Mouse (Mus musculus): Measurements from ENCODE around the gene Eno1. TPM values are rescaled to one million over a fixed set of nuclear protein-coding genes. Genes with fewer than 3 reads are reported as not detected.

Eno1 gene
- total and polyA plus RNA-seq, 2 experiments from 2014 or later, result 525 to 1,074 TPM

- H3K27me3 ChIP-seq (ENCODE audit: control insufficient read depth, insufficient read depth, low read length), result no peaks in the 10 kb centered on the region
- ATAC-seq (ENCODE audit: insufficient read depth, low read depth) (no peak), DNase-seq (ENCODE audit: low spot score) (no peak)
- H3K4me1 ChIP-seq (ENCODE audit: control insufficient read depth, insufficient read depth), result no peaks in the 10 kb centered on the region
- peaks cover 56% of the 10 kb centered on the region for H3K36me3 ChIP-seq (replicated peaks; ENCODE audit: control insufficient read depth, insufficient read depth, low read length)
- peak overlapping the region; percentile 44 for H3K27ac ChIP-seq (ENCODE audit: low read depth)
- H3K4me2 ChIP-seq (ENCODE audit: low read depth, low read length), result no peak overlapping the region
- H3K9me3 ChIP-seq (replicated peaks; ENCODE audit: control insufficient read depth, low read length), result no peaks in the 10 kb centered on the region
- no peak overlapping the region for H3K9ac ChIP-seq (replicated peaks; ENCODE audit: low read depth, low read length)
- 55% methylated on average over 18 of the region's 18 CpGs for WGBS
- no peak overlapping the region for H3K4me3 ChIP-seq (ENCODE audit: low read depth, low read length)
- no peak for TF ChIP-seq EP300 (IDR thresholded peaks at IDR 0.05; ENCODE audit: low read depth)
- no peak for TF ChIP-seq CTCF (IDR thresholded peaks at IDR 0.05; ENCODE audit: low read depth)
Observed at GRCm38 (mm10) chr4:150250549-150251422, 14.3 kb downstream of the Eno1 start.

GRCm38 (mm10) chr4:150254416-150254815 lies 17.9 kb downstream of the Eno1 start:
- Histone ChIP-seq H3K9ac (replicated peaks; ENCODE audit: low read depth, low read length) (no peak overlapping the region), H3K36me3 (replicated peaks; ENCODE audit: control insufficient read depth, insufficient read depth, low read length) (peaks cover 21% of the 10 kb centered on the region), H3K27ac (ENCODE audit: low read depth) (no peak overlapping the region), H3K4me1 (ENCODE audit: control insufficient read depth, insufficient read depth) (peaks cover 15% of the 10 kb centered on the region), H3K4me2 (ENCODE audit: low read depth, low read length) (no peak overlapping the region), H3K9me3 (replicated peaks; ENCODE audit: control insufficient read depth, low read length) (no peaks in the 10 kb centered on the region), H3K27me3 (ENCODE audit: control insufficient read depth, insufficient read depth, low read length) (no peaks in the 10 kb centered on the region), H3K4me3 (ENCODE audit: low read depth, low read length) (no peak overlapping the region)
- WGBS, result 57% methylated on average over 4 of the region's 4 CpGs
- ATAC-seq (ENCODE audit: insufficient read depth, low read depth), result no peak
- TF ChIP-seq EP300 (IDR thresholded peaks at IDR 0.05; ENCODE audit: low read depth) (no peak), CTCF (IDR thresholded peaks at IDR 0.05; ENCODE audit: low read depth) (no peak)
- no peak for DNase-seq (ENCODE audit: low spot score)

- no peak for TF ChIP-seq CTCF (IDR thresholded peaks at IDR 0.05; ENCODE audit: low read depth)
- no peak for TF ChIP-seq EP300 (IDR thresholded peaks at IDR 0.05; ENCODE audit: low read depth)
- no peaks in the 10 kb centered on the region for H3K9me3 ChIP-seq (replicated peaks; ENCODE audit: control insufficient read depth, low read length)
- WGBS, result 86% methylated on average over 7 of the region's 7 CpGs
- no peak overlapping the region for H3K9ac ChIP-seq (replicated peaks; ENCODE audit: low read depth, low read length)
- H3K4me2 ChIP-seq (ENCODE audit: low read depth, low read length), result no peak overlapping the region
- peaks cover 15% of the 10 kb centered on the region for H3K4me1 ChIP-seq (ENCODE audit: control insufficient read depth, insufficient read depth)
- H3K27ac ChIP-seq (ENCODE audit: low read depth), result no peak overlapping the region
- H3K4me3 ChIP-seq (ENCODE audit: low read depth, low read length), result no peak overlapping the region
- no peaks in the 10 kb centered on the region for H3K27me3 ChIP-seq (ENCODE audit: control insufficient read depth, insufficient read depth, low read length)
- H3K36me3 ChIP-seq (replicated peaks; ENCODE audit: control insufficient read depth, insufficient read depth, low read length), result peaks cover 13% of the 10 kb centered on the region
- DNase-seq (ENCODE audit: low spot score) (no peak), ATAC-seq (ENCODE audit: insufficient read depth, low read depth) (no peak)
Observed at GRCm38 (mm10) chr4:150255181-150255580, 18.7 kb downstream of the Eno1 start.

- Histone ChIP-seq H3K4me2 (ENCODE audit: low read depth, low read length) (no peak overlapping the region; the same call in 1 of the 2 replicates), H3K4me1 (ENCODE audit: control insufficient read depth, insufficient read depth) (peaks cover 15% of the 10 kb centered on the region), H3K9me3 (replicated peaks; ENCODE audit: control insufficient read depth, low read length) (no peaks in the 10 kb centered on the region), H3K4me3 (ENCODE audit: low read depth, low read length) (no peak overlapping the region), H3K27ac (ENCODE audit: low read depth) (peak overlapping the region; percentile 36), H3K9ac (replicated peaks; ENCODE audit: low read depth, low read length) (peak overlapping the region; percentile 35; the same call in 1 of the 2 replicates), H3K27me3 (ENCODE audit: control insufficient read depth, insufficient read depth, low read length) (no peaks in the 10 kb centered on the region), H3K36me3 (replicated peaks; ENCODE audit: control insufficient read depth, insufficient read depth, low read length) (peaks cover 8% of the 10 kb centered on the region)
- DNase-seq (ENCODE audit: low spot score), result peak; percentile 88
- 9% methylated on average over 20 of the region's 20 CpGs for WGBS
- peak; percentile 48; the same call in 1 of the 2 replicates for TF ChIP-seq EP300 (IDR thresholded peaks at IDR 0.05; ENCODE audit: low read depth)
- peak; percentile 88 for TF ChIP-seq CTCF (IDR thresholded peaks at IDR 0.05; ENCODE audit: low read depth)
- peak; percentile 83 for ATAC-seq (ENCODE audit: insufficient read depth, low read depth)
Observed at GRCm38 (mm10) chr4:150257252-150258204, 21.0 kb downstream of the Eno1 start.

GRCm38 (mm10) chr4:150258388-150258787 lies 21.9 kb downstream of the Eno1 start:
- DNase-seq (ENCODE audit: low spot score) (no peak), ATAC-seq (ENCODE audit: insufficient read depth, low read depth) (no peak)
- H3K9ac ChIP-seq (replicated peaks; ENCODE audit: low read depth, low read length), result peak overlapping the region; percentile 35; the same call in 1 of the 2 replicates
- H3K4me1 ChIP-seq (ENCODE audit: control insufficient read depth, insufficient read depth), result peaks cover 15% of the 10 kb centered on the region
- H3K4me2 ChIP-seq (ENCODE audit: low read depth, low read length), result no peak overlapping the region; the same call in 1 of the 2 replicates
- no peaks in the 10 kb centered on the region for H3K9me3 ChIP-seq (replicated peaks; ENCODE audit: control insufficient read depth, low read length)
- WGBS, result 55% methylated on average over 14 of the region's 14 CpGs
- no peak overlapping the region for H3K4me3 ChIP-seq (ENCODE audit: low read depth, low read length)
- peaks cover 3% of the 10 kb centered on the region; the same call in 1 of the 2 replicates for H3K36me3 ChIP-seq (replicated peaks; ENCODE audit: control insufficient read depth, insufficient read depth, low read length)
- H3K27ac ChIP-seq (ENCODE audit: low read depth), result peak overlapping the region; percentile 36
- no peak for TF ChIP-seq CTCF (IDR thresholded peaks at IDR 0.05; ENCODE audit: low read depth)
- TF ChIP-seq EP300 (IDR thresholded peaks at IDR 0.05; ENCODE audit: low read depth), result no peak
- H3K27me3 ChIP-seq (ENCODE audit: control insufficient read depth, insufficient read depth, low read length), result no peaks in the 10 kb centered on the region
